Mouse (Mus musculus) v-Abl transformed pro-B cells (cell line): ENCODE data around the gene Pnkp.

Source experiments
- in situ Hi-C, 2 experiments: fragments of 400-800 bp; cut with MboI; formaldehyde crosslinking; loops; one replicate each; pipeline ENCODE4 v1.15.1; 2025; ENCODE audit not compliant: unreplicated experiment in 2 of 2

The Pnkp gene

DNA sequence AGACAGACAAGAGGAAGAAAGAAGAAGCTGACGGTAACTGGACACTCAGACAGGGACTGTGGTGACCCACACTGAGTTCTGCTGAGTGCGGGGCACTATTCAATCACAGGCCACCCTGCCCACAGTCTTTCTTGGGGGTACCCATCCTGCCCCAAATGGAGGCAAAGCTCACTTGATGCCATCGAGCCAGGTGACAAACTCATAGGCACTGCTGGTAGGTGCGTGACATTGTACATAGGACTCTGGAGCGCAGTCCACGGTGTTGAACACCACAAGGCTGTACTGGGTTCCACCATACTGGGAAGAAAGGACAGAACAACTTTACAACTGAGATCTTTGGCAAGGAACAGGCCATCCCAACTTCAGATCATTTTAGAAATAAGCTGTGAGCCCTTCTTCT is 34.7 kb downstream of the Pnkp start:
- in situ Hi-C loops = loop anchor here in 1 of 2 experiments (10.0 kb wide), 1 partner anchor 63 kb away; no protein-coding TSS in a partner anchor

DNA sequence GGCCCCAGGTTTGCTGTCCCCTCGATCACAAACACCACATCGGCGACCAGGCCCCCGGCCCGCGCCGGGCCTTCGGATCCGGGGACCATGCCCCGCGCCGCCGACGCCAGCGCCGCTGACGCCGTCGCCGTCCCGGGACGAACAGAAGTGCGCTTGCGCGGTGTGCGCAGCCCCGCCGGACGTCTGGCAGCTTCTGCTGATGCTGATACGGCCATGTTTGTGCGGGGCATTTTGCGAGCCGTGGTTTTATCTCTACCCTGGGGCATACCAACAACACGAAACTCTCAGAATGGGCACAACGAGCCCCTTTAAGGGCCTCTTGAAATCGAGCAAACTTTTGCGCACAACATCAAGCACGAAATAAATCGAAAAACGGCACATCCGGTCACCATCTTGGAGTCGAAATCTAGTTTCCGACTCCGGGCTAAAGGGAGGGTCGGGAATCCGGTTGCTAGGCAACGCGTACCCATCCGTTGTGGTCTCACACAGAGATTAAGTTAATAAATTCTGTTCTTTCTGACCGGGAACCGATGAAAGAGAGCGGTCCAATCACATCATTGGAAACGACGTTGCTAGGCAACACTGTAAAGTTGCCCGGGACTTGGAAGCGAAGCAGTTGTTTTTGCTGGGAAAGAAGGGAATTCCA is 35.5 kb downstream of the Pnkp start, which contains the start of gene Med25:
Med25 (minus strand) TSS at position 437 of the 646 bp plus-strand sequence.
- in situ Hi-C loops = loop anchor here in 1 of 2 experiments (10.0 kb wide), 1 partner anchor 62 kb away; no protein-coding TSS in a partner anchor

DNA sequence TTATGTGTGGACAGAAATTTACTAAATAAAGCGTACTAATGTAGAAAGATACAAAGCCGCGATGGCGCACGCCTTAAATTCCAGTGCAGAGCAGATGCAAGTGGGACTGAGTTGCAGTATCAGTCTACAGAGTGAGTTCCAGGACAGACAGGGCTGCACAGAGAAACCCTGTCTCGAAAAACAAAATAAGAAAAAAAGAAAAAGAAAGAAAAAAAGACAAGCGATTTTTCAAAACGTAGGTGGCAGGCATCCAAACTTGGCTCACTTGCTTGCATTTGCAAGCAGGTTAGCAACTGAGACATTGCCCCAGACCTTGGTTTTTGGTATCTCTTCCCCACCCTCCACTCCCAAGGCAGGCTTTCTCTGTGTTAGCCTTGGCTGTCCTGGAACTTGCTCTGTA is 36.3 kb downstream of the Pnkp start:
- in situ Hi-C loops = loop anchor here in 1 of 2 experiments (10.0 kb wide), 1 partner anchor 62 kb away; no protein-coding TSS in a partner anchor

DNA sequence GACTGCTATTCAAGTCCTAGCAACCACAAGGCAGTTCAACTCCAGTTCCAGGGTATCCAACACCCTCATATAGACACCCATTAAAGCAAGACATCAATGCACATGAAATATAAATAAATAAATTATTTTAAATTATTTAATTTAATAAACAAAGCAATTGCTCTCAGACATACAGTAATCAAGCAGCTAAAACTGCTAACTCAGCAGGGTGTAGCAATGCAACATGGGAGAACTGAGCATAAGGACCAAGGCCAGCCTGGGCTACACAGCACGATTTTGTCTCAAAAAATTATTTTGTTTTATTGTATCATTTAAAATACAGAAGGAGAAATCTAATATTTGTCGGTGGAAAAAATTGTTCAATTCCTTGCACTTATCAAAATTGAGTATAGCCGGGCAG is 37.2 kb downstream of the Pnkp start:
- in situ Hi-C loops = loop anchor here in 1 of 2 experiments (10.0 kb wide), 1 partner anchor 61 kb away; no protein-coding TSS in a partner anchor

DNA sequence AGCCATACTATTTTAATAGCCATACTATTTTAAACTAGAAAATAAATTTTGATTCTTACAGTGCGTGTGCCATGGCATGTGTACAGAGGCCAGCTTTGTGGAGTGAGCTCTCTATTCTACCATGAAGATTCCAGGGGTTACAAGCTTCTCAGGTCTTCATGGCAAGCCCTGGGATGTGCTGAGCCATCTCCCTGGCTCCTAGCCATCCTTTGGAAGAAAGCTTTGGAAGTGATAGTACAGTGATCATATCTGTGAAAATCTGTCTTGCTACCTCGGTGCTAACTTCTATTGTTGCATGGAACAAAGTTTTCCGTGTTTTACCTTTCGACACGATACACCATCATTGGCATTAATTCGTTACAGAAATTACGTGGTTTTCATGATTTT is 38.3 kb downstream of the Pnkp start:
- in situ Hi-C loops = loop anchor here (5.0 to 10.0 kb wide), 2 partner anchors 43 to 60 kb away; no protein-coding TSS in a partner anchor

DNA sequence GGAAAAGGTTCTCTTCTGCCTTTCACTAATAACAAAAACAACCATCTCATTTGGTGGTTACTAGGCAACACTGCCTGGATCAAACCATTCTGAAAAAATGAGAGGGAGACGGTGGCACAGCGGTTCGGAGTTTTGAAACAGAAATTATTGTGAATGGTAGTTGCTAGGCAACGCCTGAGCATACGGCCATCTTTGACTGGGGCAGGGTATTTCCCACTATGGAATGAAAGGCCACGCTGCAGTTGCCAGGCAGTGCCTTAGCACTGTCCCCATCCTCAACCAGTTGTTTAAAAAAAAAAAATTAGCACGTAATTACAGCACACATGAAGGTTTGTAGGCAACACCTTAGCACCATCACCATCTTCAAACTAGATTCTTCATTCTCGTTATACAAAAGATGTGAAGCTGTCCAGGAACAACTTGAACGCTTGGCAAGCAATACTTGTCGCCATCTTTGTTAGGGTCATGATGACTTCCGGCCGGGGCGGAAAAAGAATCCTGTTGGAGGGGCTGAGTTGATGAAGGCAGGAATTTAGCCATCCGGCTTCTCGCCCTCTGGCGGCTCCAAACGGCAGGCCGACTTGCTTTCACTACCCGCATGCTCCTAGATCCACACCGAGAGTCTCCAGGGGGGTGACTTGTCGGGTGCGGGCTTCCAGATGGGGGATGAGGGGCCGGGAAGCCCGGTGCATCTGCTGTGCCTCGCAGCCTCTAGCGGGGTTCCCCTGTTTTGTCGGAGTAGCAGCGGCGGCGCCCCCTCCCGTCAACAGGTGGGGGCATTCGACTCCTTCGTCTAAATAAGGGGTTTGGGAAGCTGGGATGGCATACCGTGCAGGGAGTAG is 38.9 kb downstream of the Pnkp start, which contains the start of gene Fuz:
Fuz (plus strand) TSS at position 487 of the 842 bp plus-strand sequence.
- in situ Hi-C loops = loop anchor here (5.0 to 10.0 kb wide), 2 partner anchors 44 to 59 kb away; no protein-coding TSS in a partner anchor

DNA sequence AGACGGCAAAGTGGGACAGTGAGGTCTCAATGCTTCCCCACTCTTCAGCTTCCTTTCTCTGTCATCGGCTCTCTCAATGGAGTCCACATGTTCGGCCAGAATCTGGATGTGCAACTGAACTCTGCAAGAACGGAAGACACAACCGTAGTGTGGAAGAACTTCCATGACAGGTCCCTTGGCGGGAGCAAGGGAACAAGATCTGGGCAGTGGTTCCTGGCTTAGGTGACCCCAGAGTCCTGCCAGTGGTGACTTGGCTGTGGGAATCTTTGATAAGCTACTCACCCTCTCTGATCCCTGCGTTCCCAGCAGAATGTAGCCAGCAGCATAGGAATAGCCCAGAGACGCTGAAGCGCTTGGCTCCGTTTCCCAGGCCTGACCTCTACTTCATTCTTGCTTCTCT is 39.6 kb downstream of the Pnkp start:
- in situ Hi-C loops = loop anchor here (5.0 to 10.0 kb wide), 2 partner anchors 44 to 58 kb away; no protein-coding TSS in a partner anchor

DNA sequence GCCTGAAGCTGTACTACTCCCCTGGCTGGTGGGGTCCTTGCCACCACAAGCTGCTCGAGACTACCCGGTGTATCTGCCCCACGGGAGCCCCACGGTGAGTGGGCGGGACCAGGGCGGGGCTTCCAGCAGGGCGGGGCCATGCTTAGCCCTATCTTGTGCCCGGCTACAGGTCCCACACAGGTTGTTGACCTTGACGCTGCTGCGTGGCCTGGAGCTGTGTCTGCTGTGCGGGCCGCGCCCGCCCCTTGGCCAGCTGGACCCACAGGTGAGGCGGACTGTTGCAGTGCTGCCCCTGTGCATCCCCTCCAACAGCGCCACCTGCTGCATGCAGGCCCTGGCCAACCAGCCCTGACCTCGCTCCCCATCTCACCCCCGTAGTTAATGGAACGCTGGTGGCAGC is 41.7 kb downstream of the Pnkp start:
- in situ Hi-C loops = loop anchor here (5.0 to 10.0 kb wide), 2 partner anchors 46 to 56 kb away; no protein-coding TSS in a partner anchor

DNA sequence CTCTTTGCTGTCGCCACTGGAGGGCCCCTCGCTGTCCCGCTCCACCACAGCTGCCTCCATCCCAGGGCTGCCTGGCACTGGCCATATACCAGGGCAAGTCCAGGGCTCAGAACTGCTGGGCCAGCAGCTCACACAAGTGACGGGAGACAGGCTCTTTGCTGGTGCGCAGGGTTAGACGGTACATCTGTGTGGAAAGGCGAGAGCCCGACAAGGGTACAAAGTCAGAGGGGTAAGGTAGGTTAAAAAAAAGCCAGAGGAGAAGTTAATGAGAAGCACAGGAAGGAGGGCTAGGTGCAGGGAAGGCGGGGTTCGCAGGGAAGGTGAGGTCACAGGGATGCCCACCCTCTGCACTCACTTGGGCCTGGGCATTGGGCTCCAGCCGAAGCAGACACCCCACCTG is 43.7 kb downstream of the Pnkp start:
- in situ Hi-C loops = no loop called here

DNA sequence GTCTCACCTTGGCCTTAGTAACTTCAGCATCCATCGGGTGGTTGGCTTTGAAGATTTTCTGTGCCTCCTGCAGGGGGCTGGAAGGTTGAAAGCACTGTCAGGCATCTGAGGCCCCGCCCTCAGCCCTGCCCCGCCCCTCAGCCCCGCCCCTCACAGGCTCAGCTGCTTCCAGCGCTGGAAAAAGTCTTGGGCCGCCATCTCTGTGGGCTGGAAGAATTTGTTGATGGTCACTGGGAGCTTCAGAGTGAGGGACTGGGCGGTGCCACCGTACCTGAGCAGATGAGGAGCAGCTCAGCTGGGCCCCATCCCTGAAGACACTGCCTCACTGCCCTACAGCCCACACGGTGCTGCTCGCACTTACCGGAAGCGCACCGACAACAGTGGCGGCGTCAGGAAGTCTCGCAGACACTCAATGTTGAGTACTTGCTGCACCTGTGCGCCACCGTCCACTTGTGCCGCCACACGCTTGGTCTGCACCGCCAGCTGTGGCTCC is 44.3 kb downstream of the Pnkp start:
- in situ Hi-C loops = no loop called here

DNA sequence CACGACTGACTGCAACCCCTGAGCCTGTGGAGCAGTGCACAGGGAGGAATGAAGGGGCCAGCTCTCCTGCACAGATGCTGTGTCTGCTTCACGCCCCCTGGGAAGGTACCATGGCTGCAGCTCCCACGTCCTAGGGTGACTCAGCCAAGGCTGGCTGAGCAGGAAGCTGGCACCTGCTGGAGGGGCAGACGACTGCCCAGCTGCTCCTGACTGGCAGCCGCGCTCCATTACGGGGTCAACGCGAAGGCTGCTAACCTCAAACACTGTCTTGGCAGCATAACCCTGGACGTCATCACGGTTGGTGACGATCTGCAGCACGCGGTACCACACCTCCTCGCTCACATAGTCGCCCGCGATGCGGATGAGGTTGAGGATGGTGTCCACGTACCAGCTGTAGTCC is 48.5 kb downstream of the Pnkp start:
- in situ Hi-C loops = no loop called here

DNA sequence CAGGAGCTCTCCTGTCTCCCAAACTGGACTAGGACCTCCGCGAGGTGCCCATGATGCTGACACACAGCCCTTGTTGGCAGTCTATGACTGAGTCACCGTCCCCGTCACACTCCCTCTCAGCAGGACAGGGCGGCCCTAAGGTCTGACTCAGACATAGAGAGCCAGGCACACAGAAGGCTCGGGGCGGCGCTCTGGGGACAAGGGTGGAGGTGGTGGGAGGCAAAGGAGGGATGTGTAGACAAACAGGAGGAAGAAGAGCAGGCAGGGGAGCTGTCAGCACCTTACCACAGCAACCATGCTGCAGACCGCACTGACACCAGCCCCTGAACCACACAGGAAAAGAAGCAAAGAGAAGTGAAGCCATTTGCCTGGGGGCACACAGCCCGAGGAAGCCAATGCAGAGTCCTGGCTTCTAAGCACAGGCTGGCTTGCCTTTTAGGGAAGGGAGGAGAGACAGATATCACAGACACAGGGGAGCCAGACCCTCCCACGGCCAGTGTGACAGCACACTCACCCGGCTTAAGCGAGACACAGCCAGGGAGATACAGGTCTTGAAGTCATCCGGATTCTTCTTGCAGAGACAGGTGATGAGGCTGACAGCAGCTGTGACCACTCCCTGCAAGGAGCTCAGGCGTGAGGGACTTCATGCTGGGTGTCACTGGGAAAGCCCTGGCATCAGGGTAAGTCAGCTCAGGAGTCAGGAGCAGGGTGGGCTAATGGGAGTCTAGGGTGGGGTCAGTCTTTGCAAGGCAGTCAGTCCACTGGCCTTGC is 52.0 kb downstream of the Pnkp start:
- in situ Hi-C loops = no loop called here
